Mouse (Mus musculus) bone marrow macrophage, adult 2 months (primary cell): ENCODE results near the gene Frmd4a. TPM values are rescaled to one million over a fixed set of nuclear protein-coding genes. Genes with fewer than 3 reads are reported as not detected.

Experiments
- H3K27ac ChIP-seq: 2 replicates; pipeline ENCODE4 v1.5.1; 2012; ENCODE audit warnings: low read depth, low read length; ENCODE audit not compliant: insufficient read depth
- H3K4me1 ChIP-seq: 2 replicates; pipeline ENCODE4 v1.6.1; 2012; ENCODE audit warnings: low read length; ENCODE audit not compliant: control insufficient read depth, insufficient read depth
- H3K4me3 ChIP-seq: 2 replicates; pipeline ENCODE4 v1.5.1; 2012; ENCODE audit warnings: mild to moderate bottlenecking, low read length, moderate library complexity; ENCODE audit not compliant: insufficient read depth
- CTCF ChIP-seq: IDR thresholded peaks from 2 replicates; pipeline ENCODE4 v1.5.1; 2012; ENCODE audit warnings: low read depth, mild to moderate bottlenecking, low read length, moderate library complexity
- POLR2A ChIP-seq: IDR thresholded peaks from 2 replicates; pipeline ENCODE4 v1.6.1; 2012; ENCODE audit warnings: mild to moderate bottlenecking, low read depth, low read length, borderline replicate concordance
- polyA plus RNA-seq: library from polyadenylated mRNA; stranded (reverse); fragments of >200 nt; gene quantifications from 2 replicates; pipeline ENCODE4 v1.2.4, GENCODE M21; 2012; ENCODE audit not compliant: missing spikeins, insufficient read depth, insufficient read length

Frmd4a gene
- polyA plus RNA-seq, 1 experiment = 29.7 TPM

DNA sequence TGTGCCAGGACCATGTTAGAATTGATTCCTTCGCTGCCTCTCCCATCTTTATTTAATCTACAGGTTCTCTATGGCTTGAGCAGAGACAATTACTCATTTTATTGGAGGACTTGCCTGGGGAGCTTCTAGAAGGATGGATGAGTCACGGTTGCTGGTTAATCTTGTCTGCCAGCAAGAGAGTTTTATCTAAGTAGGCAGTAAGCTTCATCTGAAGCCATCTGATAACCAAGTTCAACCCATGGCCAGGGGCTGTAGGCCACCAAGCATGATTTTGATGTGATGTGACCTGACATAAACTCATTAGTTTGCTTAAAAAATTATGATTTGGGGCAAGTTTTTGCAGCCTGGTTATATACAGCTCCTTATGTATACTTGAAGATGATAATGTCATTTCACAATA lies 38.0 kb downstream of the Frmd4a start:
- Histone ChIP-seq H3K4me1 (no peaks in the 10 kb centered on the region), H3K4me3 (no peak overlapping the region), H3K27ac (no peak overlapping the region)
- TF ChIP-seq POLR2A (no peak), CTCF (no peak)

DNA sequence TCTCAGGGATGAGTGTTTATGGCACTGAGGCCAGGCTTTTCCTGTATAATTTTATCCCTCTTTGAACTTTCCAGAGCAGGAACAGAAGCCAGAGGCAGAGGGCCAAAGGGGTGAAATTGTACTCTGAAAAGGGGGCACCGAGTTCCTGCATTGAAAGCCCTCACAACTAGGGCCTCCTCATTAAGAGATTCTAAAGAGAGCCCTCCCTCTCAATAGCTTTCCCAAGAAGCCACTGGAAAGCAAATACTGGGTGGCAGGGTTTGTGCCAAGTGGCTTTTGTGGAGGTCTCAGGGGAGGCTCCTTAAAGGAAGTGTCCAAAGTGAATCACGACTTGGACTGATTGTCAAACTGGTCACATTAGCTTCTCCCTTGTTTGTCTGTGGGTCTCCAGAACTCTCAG lies 43.2 kb downstream of the Frmd4a start:
- H3K4me3 ChIP-seq = no peak overlapping the region
- no peaks in the 10 kb centered on the region for H3K4me1 ChIP-seq
- TF ChIP-seq POLR2A (no peak), CTCF (no peak)
- H3K27ac ChIP-seq = no peak overlapping the region

DNA sequence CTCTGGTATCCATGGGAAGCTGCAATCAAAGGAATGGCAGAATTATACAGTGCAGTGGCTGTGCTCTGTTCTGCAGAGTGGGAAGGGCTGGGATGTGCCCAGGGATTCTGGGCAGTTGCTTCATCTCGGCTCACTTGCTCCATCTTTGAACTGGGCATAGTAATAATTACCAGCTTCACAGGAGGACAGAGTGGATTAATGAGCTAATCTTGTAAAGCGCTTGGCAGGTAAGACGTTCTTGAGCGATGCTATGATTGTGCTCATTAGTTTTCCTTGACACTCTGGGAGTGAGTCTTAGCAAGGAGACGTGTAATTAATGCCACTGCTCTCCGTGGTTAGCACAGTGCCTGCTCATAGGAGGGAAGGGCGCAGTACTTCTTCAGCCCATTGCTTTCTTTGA lies 54.3 kb downstream of the Frmd4a start:
- TF ChIP-seq POLR2A (no peak), CTCF (no peak)
- H3K4me3 ChIP-seq = no peak overlapping the region
- no peaks in the 10 kb centered on the region for H3K4me1 ChIP-seq
- H3K27ac ChIP-seq = no peak overlapping the region

DNA sequence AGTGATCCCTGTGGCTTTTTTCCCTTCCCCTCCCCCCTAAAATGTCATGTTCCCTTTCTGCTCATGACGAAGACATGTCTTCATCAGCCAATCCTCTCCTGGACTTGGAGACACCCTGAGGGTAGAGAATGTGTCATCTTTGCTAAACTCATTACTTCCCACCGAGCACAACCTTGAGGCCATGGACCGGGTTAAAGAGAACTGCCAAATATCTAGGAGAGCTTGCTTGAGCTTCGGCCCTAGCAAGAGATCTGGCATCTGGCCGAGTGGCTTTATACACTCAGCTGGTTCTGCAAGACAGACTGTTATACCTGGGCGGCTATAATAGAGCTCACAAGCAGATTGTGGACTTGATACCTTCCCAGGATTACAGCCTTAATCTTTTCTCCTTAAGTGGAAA lies 66.4 kb downstream of the Frmd4a start:
- Histone ChIP-seq H3K4me3 (no peak overlapping the region), H3K27ac (no peak overlapping the region), H3K4me1 (no peaks in the 10 kb centered on the region)
- TF ChIP-seq POLR2A (no peak), CTCF (no peak)

DNA sequence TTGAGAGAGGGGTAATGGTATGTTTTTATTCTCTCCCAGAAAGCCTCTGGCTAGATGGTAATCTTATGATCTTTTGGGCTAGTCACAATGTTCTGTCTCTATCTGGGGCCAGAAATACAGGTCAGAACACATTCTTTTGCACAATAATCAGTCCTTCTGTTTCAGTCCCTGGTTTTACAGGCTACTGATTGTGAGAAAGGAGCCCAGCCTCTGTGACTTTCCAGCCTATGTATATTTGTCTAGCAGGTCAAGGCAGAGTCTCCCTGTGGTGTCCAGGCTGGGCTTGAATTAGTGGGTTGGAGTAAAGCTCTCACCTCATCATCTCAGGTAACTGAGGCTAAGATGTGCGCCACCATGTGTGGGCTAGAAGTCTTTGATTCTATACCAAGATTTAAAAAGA lies 80.1 kb downstream of the Frmd4a start:
- TF ChIP-seq CTCF = no peak
- TF ChIP-seq POLR2A = no peak
- Histone ChIP-seq H3K4me3 (no peak overlapping the region), H3K27ac (no peak overlapping the region), H3K4me1 (no peaks in the 10 kb centered on the region)

DNA sequence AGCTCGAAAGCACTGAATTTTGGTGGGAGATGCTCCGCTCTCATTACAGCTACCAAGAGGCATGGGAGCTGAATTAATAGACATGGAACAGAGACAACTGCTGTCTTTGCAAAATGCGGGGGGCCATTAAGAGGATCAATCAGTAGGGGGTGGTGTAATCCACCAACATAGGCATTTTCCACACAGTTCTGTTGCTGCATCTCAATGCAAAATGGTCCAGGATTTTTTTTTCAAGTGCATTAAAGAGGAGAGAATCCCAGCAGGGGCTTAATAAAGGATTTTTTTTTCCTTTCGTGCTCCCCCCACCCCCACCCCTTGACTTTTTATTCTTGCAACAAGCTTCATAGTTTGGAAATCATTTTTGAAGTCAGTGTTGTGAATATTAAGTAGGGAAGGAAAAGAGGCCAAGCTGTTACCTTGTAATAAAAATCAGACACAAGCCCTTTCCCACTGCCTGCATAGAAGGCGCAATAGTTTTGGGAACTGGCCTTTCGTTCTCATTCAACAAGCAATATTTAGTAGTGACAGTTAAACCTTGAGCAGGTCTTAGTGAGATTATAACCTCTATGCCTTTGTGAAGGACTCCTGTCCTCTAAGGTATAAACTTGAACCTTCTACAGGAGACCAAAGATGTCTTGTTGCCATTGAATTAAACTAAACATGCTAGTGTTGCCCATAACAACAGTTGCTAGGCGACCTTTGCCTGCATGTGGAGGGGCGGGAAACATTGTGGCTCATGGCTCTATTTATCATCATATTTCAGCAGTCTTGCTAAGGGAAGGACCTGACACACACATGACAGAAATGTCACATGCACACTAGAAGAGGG lies 81.6 kb downstream of the Frmd4a start:
- Histone ChIP-seq H3K4me3 (no peak overlapping the region), H3K4me1 (no peaks in the 10 kb centered on the region), H3K27ac (no peak overlapping the region)
- no peak for TF ChIP-seq POLR2A
- no peak for TF ChIP-seq CTCF

DNA sequence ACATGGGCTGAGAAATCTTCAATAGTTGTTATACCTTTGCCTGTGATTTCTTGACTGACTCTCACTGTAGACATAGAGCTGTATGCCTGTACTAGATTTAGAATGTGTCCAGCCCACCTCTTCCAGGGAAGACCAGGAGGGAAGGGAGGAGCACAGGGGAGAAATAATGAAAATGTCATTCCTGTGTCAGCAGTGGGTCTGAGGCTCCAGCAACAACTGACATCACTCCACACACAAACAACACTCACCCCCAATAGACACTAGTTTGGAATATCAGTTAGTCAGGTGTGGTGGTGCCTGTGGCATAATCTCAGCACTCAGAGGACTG lies 82.2 kb downstream of the Frmd4a start:
- TF ChIP-seq CTCF = no peak
- no peak for TF ChIP-seq POLR2A
- no peak overlapping the region for H3K4me3 ChIP-seq
- H3K4me1 ChIP-seq = no peaks in the 10 kb centered on the region
- H3K27ac ChIP-seq = no peak overlapping the region

DNA sequence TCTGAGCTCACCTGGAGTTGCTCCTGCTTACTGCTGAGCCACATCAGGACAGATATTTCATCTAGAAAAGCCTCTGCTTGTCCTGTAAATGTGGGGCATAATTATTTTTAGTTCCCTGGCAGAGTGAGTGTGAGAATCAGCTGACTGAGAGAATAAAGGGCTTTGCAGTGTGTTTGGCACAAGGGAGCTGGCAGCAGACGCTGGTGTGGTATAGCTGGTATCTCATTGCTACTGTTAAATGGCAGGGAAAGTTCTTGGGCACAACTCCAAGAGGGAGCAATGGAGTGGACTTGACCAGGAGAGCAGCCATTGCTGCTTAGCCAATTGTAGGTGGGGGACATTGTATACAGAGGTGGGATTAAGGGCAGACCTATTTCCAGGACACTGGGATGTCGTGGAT lies 83.9 kb downstream of the Frmd4a start:
- Histone ChIP-seq H3K27ac (no peak overlapping the region), H3K4me3 (no peak overlapping the region), H3K4me1 (no peaks in the 10 kb centered on the region)
- no peak for TF ChIP-seq POLR2A
- TF ChIP-seq CTCF = no peak

DNA sequence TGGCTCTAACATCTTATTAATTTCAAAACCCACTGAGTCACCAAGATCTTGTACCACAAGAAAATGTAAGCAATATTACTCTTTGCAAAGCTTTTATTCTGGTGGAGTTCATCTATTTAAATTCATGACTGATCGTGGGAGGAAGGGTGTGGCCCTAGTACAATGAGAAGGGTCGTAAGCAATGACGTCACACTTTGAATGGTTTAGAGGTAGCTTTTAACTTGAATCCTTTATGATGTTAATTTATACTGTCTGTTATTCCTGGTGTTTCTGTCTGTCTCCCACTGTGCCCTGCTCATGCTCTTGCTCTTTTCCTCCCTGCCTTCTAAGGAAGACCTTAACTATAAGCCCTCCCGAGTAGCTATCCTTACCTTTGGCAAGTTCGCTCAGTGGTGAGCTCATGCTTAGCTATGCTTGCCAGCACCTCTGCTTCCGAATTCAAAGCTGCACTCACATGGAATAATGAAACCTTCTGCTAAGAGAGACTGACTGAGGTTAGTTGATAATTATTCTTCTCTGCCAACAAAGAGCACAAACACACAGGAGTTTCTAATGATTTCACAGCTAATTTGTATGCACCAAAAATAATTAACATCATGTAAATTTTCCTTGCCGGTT lies 95.9 kb downstream of the Frmd4a start:
- H3K4me1 ChIP-seq = no peaks in the 10 kb centered on the region
- no peak overlapping the region for H3K27ac ChIP-seq
- H3K4me3 ChIP-seq = no peak overlapping the region
- no peak for TF ChIP-seq POLR2A
- TF ChIP-seq CTCF = no peak

DNA sequence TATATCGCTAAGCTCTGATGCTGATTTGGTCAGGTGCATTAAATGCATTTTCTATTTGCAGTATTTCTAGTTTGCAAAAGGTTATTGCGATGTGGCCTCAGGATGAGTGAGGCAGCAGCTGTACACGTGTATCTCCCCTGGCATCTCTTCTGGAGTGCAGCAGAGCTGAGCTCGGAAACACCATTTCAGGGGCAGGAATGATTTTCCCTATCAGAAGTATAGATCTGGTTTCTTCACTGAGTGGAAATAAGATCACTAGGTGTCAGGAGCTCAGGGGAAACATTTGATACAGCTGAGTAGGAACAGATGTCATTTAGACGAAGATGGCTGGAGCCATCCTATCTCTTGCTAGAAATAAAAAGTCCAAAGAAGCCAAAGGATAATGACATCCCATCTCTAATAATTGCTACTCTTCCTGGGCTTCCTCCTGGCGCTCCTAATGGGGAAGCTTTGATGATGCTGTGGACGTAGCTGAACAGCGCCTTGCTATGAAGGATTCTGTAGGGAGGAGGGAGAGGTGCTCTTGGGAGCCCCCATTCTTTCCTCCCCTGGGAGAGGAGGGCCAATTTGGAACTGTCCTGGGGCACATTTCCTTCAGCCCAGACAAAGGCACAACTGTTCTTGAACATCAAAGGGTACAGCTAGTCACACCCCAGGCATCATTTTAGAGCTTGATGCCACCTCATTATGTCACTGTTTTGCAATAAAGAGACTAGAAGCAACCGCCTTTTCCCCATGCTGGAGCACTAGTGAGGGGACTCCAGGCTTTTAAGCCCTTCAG lies 102.4 kb downstream of the Frmd4a start:
- Histone ChIP-seq H3K27ac (no peak overlapping the region), H3K4me1 (no peaks in the 10 kb centered on the region), H3K4me3 (no peak overlapping the region)
- TF ChIP-seq POLR2A (no peak), CTCF (no peak)

DNA sequence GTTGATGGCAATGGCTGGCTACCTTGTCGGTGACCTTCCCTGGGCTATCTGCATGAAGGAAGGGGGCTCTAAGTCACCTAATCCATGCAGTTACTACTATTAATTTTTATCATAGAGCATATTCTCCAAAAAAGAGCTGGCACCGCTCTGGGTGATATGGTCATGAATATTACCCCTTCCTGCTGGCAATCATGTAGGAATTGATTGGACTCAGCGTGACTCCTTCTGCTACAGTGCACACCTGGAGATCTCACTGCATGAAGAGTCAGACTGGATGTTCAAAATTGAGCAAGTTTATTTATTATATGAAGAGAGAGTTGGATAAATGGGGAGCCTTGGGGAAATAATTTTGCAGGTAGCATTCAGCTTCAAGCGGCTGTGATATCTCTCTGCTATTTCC lies 113.7 kb downstream of the Frmd4a start:
- H3K4me1 ChIP-seq = peaks cover 6% of the 10 kb centered on the region
- no peak overlapping the region for H3K27ac ChIP-seq
- H3K4me3 ChIP-seq = no peak overlapping the region
- no peak for TF ChIP-seq CTCF
- TF ChIP-seq POLR2A = no peak
